Mouse (Mus musculus): ENCODE measurements around the gene Calr3.
A peak's percentile ranks its signal among the peaks of the same experiment; 100 is the strongest.

Calr3 gene

GRCm38 (mm10) chr8:72443338-72443993, at the start of gene Calr3, which contains the start of gene 1700030K09Rik:
Calr3 (minus strand) TSS chr8:72443870.
1700030K09Rik (plus strand) TSS chr8:72443880.
- peak; percentile 98 for DNase-seq

- peak; percentile 53 for DNase-seq
Observed at GRCm38 (mm10) chr8:72493381-72493780, 49.7 kb upstream of the Calr3 start.

GRCm38 (mm10) chr8:72492622-72493081, 49.0 kb upstream of the Calr3 start:
- peak; percentile 100 for DNase-seq

GRCm38 (mm10) chr8:72491680-72492621, 48.3 kb upstream of the Calr3 start, which contains the start of gene Slc35e1:
Slc35e1 (minus strand) TSS chr8:72492614.
- peak; percentile 78 for DNase-seq

GRCm38 (mm10) chr8:72491017-72491416, 47.3 kb upstream of the Calr3 start:
- peak; percentile 48 for DNase-seq

GRCm38 (mm10) chr8:72487014-72487413, 43.3 kb upstream of the Calr3 start:
- no peak for DNase-seq

- DNase-seq, result no peak
Observed at GRCm38 (mm10) chr8:72485456-72486199, 42.0 kb upstream of the Calr3 start.

GRCm38 (mm10) chr8:72474826-72475546, 31.3 kb upstream of the Calr3 start, which contains the start of gene Cherp:
Cherp (minus strand) TSS chr8:72475226.
- DNase-seq, result peak; percentile 99

- DNase-seq, result peak; percentile 21
Observed at GRCm38 (mm10) chr8:72470684-72471083, 27.0 kb upstream of the Calr3 start.

GRCm38 (mm10) chr8:72469984-72470383, 26.3 kb upstream of the Calr3 start:
- peak; percentile 7 for DNase-seq

GRCm38 (mm10) chr8:72469243-72469642, 25.6 kb upstream of the Calr3 start:
- no peak for DNase-seq

GRCm38 (mm10) chr8:72464211-72464610, 20.5 kb upstream of the Calr3 start:
- DNase-seq, result no peak

- DNase-seq, result no peak
Observed at GRCm38 (mm10) chr8:72459881-72460533, 16.3 kb upstream of the Calr3 start.

- no peak for DNase-seq
Observed at GRCm38 (mm10) chr8:72458457-72458856, 14.8 kb upstream of the Calr3 start.

- DNase-seq, result no peak
Observed at GRCm38 (mm10) chr8:72457806-72458205, 14.1 kb upstream of the Calr3 start.

- no peak for DNase-seq
Observed at GRCm38 (mm10) chr8:72455317-72455716, 11.6 kb upstream of the Calr3 start.

- DNase-seq, result no peak
Observed at GRCm38 (mm10) chr8:72453904-72454303, 10.2 kb upstream of the Calr3 start.

GRCm38 (mm10) chr8:72451516-72451915, 7.8 kb upstream of the Calr3 start:
- DNase-seq, result no peak

- no peak for DNase-seq
Observed at GRCm38 (mm10) chr8:72445071-72445470, 1.4 kb upstream of the Calr3 start.

- no peak for DNase-seq
Observed at GRCm38 (mm10) chr8:72443994-72444350, 302 bp upstream of the Calr3 start.

- DNase-seq, result no peak
Observed at GRCm38 (mm10) chr8:72438248-72439015, 5.2 kb downstream of the Calr3 start.

Data from cerebellum, adult 11-12 months (tissue).